Mouse (Mus musculus) liver, embryonic 18 days (tissue): Measurements from ENCODE around the gene Ttc34. TPM values are rescaled to one million over a fixed set of nuclear protein-coding genes. Genes with fewer than 3 reads are reported as not detected.

ENCODE experiments used
- polyA plus RNA-seq: library from polyadenylated mRNA; depleted of rRNA; stranded (reverse); fragments of >200 nt; gene quantifications from 2 replicates; pipeline ENCODE4 v1.2.3, GENCODE M21; 2012; rRNA removed

The Ttc34 gene
- polyA plus RNA-seq: not detected in 2 replicates

DNA sequence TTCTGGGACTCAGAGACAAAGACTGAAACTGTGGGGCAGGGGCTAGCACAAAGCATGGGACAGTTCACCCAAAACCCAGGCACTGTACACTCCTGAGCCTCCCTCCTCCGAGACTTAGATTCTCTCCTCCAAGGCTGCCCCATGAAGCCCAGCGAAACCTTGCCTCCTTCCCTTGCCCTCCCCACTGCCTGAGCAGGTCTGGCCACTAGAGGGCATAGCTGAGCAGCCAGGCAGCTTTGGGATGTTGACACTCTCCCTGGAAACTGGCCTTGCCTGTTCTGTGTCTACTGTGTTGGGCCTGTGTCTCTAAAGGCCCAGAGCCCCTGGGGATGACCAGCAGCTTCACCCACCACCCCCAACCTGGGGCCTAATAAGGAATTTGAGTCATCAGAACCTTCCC is at the start of gene Ttc34:
Gene Ttc34 (plus strand): TSS at position 290 of the 400 bp plus-strand sequence.

DNA sequence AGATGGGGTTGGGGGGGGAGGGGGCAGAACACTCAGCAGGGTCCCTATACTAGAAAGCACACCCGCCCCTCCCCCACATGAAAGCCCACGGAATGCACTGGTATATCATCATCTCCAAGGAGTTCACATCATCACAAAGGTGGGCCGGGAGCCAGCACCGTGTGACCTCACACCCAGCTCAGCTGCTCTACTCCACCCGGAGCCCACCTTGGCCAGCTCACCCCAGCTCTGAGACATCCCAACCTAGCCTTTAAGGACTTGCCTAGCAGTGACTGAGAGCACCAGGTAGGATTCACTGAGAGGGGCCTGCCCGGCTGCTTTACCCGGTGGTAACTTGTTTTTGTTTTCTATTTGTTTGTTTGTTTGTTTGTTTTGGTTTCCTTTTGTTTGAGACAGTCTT is 32.2 kb downstream of the Ttc34 start, which contains the start of gene Mmel1:
Gene Mmel1 (plus strand): TSS at position 146 of the 400 bp plus-strand sequence.

DNA sequence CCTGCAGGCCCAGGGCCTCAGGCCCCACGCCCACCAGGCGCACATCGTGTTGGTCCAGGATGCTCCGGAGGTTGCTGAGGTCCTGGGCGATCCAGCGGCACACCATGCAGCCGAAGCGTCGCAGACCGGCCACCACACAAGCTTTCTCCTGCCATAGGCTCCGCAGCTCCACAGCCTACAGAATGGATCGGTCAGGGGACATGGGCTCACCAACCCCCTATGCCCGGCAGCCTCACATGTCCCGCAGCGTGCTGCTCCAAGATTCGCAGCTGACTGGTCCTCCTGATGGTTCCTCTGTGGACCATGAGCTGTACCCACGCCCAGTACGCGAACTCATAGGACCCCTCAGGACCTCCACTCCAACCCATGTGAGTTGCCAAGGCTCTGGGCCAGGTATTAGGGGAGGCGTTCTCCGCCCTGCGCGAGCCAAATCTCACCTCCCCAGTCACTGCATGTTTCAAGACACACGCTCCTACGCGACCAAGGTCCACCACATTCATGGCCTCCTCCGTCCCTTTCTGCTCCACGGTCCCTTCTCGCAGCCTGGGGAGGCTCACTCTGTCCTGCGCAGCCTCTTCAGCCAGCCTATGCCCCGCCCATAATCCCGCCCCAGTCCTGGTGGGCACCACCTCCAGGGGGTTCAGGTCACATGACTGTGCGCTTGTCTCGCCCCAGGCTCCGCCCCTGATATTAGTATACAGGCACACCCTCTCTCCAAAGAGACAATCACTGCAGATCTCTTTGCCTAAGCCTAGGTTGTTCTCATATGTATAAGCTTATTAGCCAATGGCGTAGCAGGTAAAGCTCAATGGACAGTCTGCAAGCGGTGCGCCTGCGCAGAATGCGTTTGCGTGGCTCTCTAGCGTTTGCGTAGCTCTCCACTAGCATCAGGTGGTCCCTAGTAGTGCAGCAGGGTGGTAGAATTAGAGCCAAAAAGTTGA is 61.5 kb downstream of the Ttc34 start, which contains the start of gene Fam213b:
Gene Fam213b (minus strand): TSS at position 630 of the 941 bp plus-strand sequence.

Other genes with a start within 250 kb of the Ttc34 start
- gene Prdm16, start 200.6 kb upstream of the Ttc34 start, polyA plus RNA-seq: 0.37 and 0.61 TPM in 2 replicates
- not detected in 2 replicates for gene Actrt2, start 169.6 kb upstream of the Ttc34 start, polyA plus RNA-seq
- 0.90 and 1.1 TPM in 2 replicates for gene Mmel1, start 32.1 kb downstream of the Ttc34 start, polyA plus RNA-seq
- gene Fam213b, start 61.7 kb downstream of the Ttc34 start, polyA plus RNA-seq: 5.9 and 6.3 TPM in 2 replicates
- gene Tnfrsf14, start 91.1 kb downstream of the Ttc34 start, polyA plus RNA-seq: 67.9 and 70.6 TPM in 2 replicates
- gene Hes5, start 123.5 kb downstream of the Ttc34 start, polyA plus RNA-seq: 0.08 and 0.31 TPM in 2 replicates
- gene Pank4, start 126.7 kb downstream of the Ttc34 start, polyA plus RNA-seq: 22.7 and 25.5 TPM in 2 replicates
- 0.06 and 0.07 TPM in 2 replicates for gene Plch2, start 219.3 kb downstream of the Ttc34 start, polyA plus RNA-seq
- 8.0 and 8.6 TPM in 2 replicates for gene Pex10, start 229.6 kb downstream of the Ttc34 start, polyA plus RNA-seq
- 66.9 and 67.5 TPM in 2 replicates for gene Rer1, start 248.9 kb downstream of the Ttc34 start, polyA plus RNA-seq
- gene Morn1, start 249.1 kb downstream of the Ttc34 start, polyA plus RNA-seq: 2.4 and 2.6 TPM in 2 replicates